Mouse (Mus musculus) limb, embryonic 15.5 days (tissue): Measurements from ENCODE around the gene Scnm1. TPM values are rescaled to one million over a fixed set of nuclear protein-coding genes. Genes with fewer than 3 reads are reported as not detected.
"Not testable (repeated sequence)": the region's sequence is repeated elsewhere in the genome, so short reads cannot be mapped to it uniquely, and the experiment has no call there.

Experiments
- ATAC-seq: fragments of 200-750 bp; cut with Nextera tagmentation; 2 replicates; pipeline ENCODE4 v1.8.0; 2017; ENCODE audit warnings: low read depth, moderate TSS enrichment; ENCODE audit not compliant: insufficient number of reproducible peaks, low FRiP score, low TSS enrichment
- H3K27ac ChIP-seq: fragments of 300-500 bp; sonication (generic); 2 replicates; pipeline ENCODE4 v1.5.1; 2015; ENCODE audit warnings: moderate library complexity, mild to moderate bottlenecking, inconsistent platforms
- H3K27me3 ChIP-seq: fragments of 300-500 bp; sonication (generic); 2 replicates; pipeline ENCODE4 v1.6.1; 2015; ENCODE audit warnings: inconsistent platforms
- H3K36me3 ChIP-seq: fragments of 300-500 bp; sonication (generic); 2 replicates; pipeline ENCODE4 v1.6.1; 2015; ENCODE audit warnings: inconsistent platforms
- H3K4me1 ChIP-seq: fragments of 300-500 bp; sonication (generic); 2 replicates; pipeline ENCODE4 v1.6.1; 2015; ENCODE audit warnings: inconsistent platforms
- H3K4me2 ChIP-seq: fragments of 300-500 bp; sonication (generic); 2 replicates; pipeline ENCODE4 v1.6.1; 2015; ENCODE audit warnings: mild to moderate bottlenecking, inconsistent platforms
- H3K4me3 ChIP-seq: fragments of 300-500 bp; sonication (generic); 2 replicates; pipeline ENCODE4 v1.5.1; 2015; ENCODE audit warnings: mild to moderate bottlenecking, inconsistent platforms
- H3K9ac ChIP-seq: fragments of 300-500 bp; sonication (generic); 2 replicates; pipeline ENCODE4 v1.6.1; 2015; ENCODE audit warnings: inconsistent platforms
- H3K9me3 ChIP-seq: fragments of 300-500 bp; sonication (generic); 2 replicates; pipeline ENCODE4 v1.6.1; 2016; ENCODE audit warnings: inconsistent platforms
- WGBS: fragments of 180-500 bp; shearing (Covaris S2); methylation state at CpG from one replicate; pipeline ENCODE4 v1.1.7; 2015; 5-methylcytosine and 5-hydroxymethylcytosine counted together
- polyA plus RNA-seq: library from polyadenylated mRNA; unstranded; fragments of >200 nt; fragmentation: Nextera tagmentation; extraction: Ambion mirVana; gene quantifications from 2 replicates; pipeline ENCODE4 v1.2.1, GENCODE M21; 2015

Gene Scnm1
- polyA plus RNA-seq, 1 experiment from 2014 or later = 61.2 TPM

DNA sequence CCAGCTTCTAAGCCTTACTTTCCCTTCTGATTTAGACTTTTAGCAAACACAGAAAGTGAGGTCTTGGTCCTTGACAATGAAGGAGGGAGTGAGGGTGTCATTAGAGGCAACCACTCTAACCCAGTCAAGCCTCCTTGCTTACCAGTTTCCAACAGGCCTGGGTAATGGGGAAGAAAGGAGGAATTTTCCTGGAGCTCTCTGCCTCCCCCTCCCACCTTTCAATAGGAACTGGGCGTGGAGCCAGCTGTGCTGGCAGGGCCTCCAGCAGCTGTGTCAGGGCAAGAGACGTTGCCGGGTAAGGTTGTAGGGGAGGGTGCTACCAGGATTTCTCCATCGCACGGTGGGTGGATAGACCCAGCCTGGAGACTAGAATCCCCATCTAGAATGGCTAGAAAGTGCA lies 8.8 kb downstream of the Scnm1 start:
- Histone ChIP-seq H3K27me3 (no peaks in the 10 kb centered on the region), H3K4me1 (peaks cover 21% of the 10 kb centered on the region), H3K9me3 (no peaks in the 10 kb centered on the region), H3K36me3 (peaks cover 41% of the 10 kb centered on the region), H3K4me3 (no peak overlapping the region), H3K9ac (no peak overlapping the region), H3K4me2 (peak overlapping the region; percentile 5; the same call in 1 of the 2 replicates), H3K27ac (peak overlapping the region; percentile 67; the same call in 1 of the 2 replicates)
- ATAC-seq = no peak
- WGBS = 8% methylated on average over 5 of the region's 5 CpGs

GRCm38 (mm10) chr3:95124246-95124645 lies 9.6 kb downstream of the Scnm1 start, which contains the start of gene Tmod4:
Tmod4 (plus strand) TSS chr3:95124476.
- H3K9ac ChIP-seq = no peak within 1 kb of the TSS
- no peaks in the 10 kb centered on the region for H3K9me3 ChIP-seq
- no peaks in the 10 kb centered on the region for H3K27me3 ChIP-seq
- 0 out of 2 replicates have a peak, but pooled peaks have one; percentile 30 for ATAC-seq
- peaks cover 19% of the 10 kb centered on the region for H3K4me1 ChIP-seq
- peak within 1 kb of the TSS; percentile 67; the same call in 1 of the 2 replicates for H3K27ac ChIP-seq
- peak within 1 kb of the TSS; percentile 5; the same call in 1 of the 2 replicates for H3K4me2 ChIP-seq
- H3K36me3 ChIP-seq = peaks cover 43% of the 10 kb centered on the region
- H3K4me3 ChIP-seq = no peak within 1 kb of the TSS
- 50% methylated on average over 6 of the region's 6 CpGs for WGBS

DNA sequence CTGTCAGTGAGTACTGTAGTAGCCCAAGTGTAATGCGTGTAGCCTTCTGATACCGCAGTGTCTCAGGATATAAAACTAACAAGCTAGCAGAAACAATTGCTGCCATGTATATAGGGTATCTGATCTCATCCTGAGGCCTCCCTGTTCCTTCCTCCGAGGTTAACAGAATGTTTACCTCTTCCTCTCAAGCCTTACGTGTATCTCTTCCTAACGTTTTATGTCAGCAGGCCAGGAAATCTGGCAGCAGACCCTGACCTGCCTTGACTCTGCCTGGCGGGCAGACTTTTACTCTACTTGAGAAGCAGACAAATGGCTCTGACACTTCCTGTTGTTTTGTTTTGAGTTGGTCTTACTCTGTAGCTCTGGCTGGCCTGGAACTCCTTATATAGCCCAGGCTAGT lies 12.2 kb downstream of the Scnm1 start:
- Histone ChIP-seq H3K27ac (no peak overlapping the region), H3K9me3 (no peaks in the 10 kb centered on the region), H3K4me2 (no peak overlapping the region), H3K4me1 (peaks cover 17% of the 10 kb centered on the region), H3K9ac (no peak overlapping the region), H3K4me3 (no peak overlapping the region), H3K27me3 (no peaks in the 10 kb centered on the region), H3K36me3 (peaks cover 62% of the 10 kb centered on the region)
- ATAC-seq = no peak
- 75% methylated on average over 6 of the region's 6 CpGs for WGBS

DNA sequence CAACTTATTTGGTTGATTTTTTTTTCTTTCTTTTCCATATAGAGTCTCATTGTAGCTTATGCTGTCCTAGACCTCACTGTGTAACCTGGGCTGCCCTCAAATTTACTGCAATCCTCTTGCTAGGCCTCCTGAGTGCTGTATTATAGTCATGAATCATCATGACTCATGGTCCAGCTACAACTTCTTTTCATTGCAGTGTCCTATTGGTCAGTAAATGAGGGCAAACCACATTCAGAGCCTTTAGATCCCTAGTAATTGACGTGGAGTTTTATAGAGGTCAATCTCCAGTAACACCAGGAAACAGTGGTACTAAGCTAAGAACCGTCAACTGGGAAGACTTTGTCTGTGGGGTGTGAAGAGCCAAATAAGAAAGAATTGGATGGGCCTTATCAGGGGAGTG lies 16.1 kb downstream of the Scnm1 start:
- no peaks in the 10 kb centered on the region for H3K27me3 ChIP-seq
- H3K4me1 ChIP-seq = no peaks in the 10 kb centered on the region
- no peak for ATAC-seq
- peaks cover 80% of the 10 kb centered on the region for H3K36me3 ChIP-seq
- H3K4me3 ChIP-seq = no peak overlapping the region
- no peak overlapping the region for H3K27ac ChIP-seq
- H3K9ac ChIP-seq = no peak overlapping the region
- H3K9me3 ChIP-seq = no peaks in the 10 kb centered on the region
- 81% methylated on average over 2 of the region's 2 CpGs for WGBS
- H3K4me2 ChIP-seq = no peak overlapping the region

GRCm38 (mm10) chr3:95112760-95113159 lies 21.1 kb downstream of the Scnm1 start:
- H3K9me3 ChIP-seq = no peaks in the 10 kb centered on the region
- H3K4me3 ChIP-seq = no peak overlapping the region
- no peak overlapping the region for H3K27ac ChIP-seq
- peaks cover 8% of the 10 kb centered on the region for H3K4me1 ChIP-seq
- no peaks in the 10 kb centered on the region for H3K27me3 ChIP-seq
- H3K36me3 ChIP-seq = peaks cover 33% of the 10 kb centered on the region
- ATAC-seq = no peak
- 93% methylated on average over 1 of the region's 1 CpGs for WGBS
- 0 out of 2 replicates have a peak overlapping the region, but pooled peaks have one; percentile 5 for H3K4me2 ChIP-seq
- no peak overlapping the region for H3K9ac ChIP-seq

DNA sequence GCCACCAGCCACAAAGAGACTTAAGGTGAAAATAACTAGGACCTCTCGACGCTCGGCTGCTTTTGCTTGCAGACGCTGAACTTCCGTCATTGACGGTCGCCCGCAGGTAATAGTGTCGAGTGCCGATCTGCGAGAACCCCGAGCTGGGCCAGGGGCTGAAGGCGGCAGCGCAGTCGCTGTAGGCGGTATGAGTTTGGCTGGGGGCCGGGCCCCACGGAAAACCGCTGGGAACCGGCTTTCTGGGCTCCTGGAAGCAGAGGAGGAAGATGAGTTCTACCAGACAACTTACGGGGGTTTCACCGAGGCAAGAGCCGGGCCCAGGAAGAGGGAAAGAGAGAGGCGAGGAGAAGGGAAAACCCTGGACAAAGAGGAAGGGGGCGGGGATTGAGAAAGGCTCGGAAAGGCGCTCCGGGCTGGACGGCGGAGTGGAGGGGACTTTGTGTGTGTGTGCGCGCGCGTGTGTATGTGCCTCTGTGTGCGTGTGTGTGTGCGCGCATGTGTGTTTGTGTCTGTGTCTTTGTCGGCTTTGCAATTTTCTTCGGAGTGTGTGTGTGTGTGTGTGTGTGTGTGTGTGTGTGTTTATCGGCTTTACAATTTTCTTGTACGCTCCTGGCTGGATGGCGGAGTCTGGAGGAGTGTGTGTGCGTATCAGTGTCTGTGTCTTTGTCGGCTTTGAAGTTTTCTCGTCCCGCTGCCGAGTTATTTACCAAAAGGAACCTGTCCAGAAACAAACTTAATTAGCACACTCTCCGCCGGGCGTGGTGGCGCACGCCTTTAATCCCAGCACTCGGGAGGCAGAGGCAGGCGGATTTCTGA lies 22.7 kb downstream of the Scnm1 start, which contains the start of gene Vps72:
Gene Vps72, plus strand, starts transcription at position 112 of the 816 bp plus-strand sequence.
- Histone ChIP-seq H3K4me2 (peak within 1 kb of the TSS; percentile 53), H3K4me1 (peaks cover 8% of the 10 kb centered on the region), H3K9ac (peak within 1 kb of the TSS; percentile 71), H3K27ac (peak within 1 kb of the TSS; percentile 98), H3K9me3 (no peaks in the 10 kb centered on the region), H3K4me3 (peak within 1 kb of the TSS; percentile 78), H3K36me3 (peaks cover 20% of the 10 kb centered on the region), H3K27me3 (no peaks in the 10 kb centered on the region)
- ATAC-seq = peak; percentile 72
- WGBS = under 1% methylated on average over 53 of the region's 54 CpGs

- no peak for ATAC-seq
- H3K36me3 ChIP-seq = peaks cover 3% of the 10 kb centered on the region; the same call in 1 of the 2 replicates
- H3K27me3 ChIP-seq = no peaks in the 10 kb centered on the region
- no peaks in the 10 kb centered on the region for H3K9me3 ChIP-seq
- H3K9ac ChIP-seq = no peak overlapping the region
- H3K4me3 ChIP-seq = no peak overlapping the region
- peaks cover 14% of the 10 kb centered on the region for H3K4me1 ChIP-seq
- H3K27ac ChIP-seq = no peak overlapping the region
- no peak overlapping the region for H3K4me2 ChIP-seq
- 73% methylated on average over 2 of the region's 2 CpGs for WGBS
Observed at GRCm38 (mm10) chr3:95107898-95108297, 25.9 kb downstream of the Scnm1 start.

- H3K4me3 ChIP-seq = peak overlapping the region; percentile 93
- not testable (repeated sequence) for H3K27me3 ChIP-seq, ATAC-seq, H3K9ac ChIP-seq, H3K36me3 ChIP-seq, H3K27ac ChIP-seq, H3K9me3 ChIP-seq
- peak overlapping the region; percentile 56 for H3K4me2 ChIP-seq
- peaks cover 10% of the 10 kb centered on the region for H3K4me1 ChIP-seq
Observed at GRCm38 (mm10) chr3:95107308-95107707, 26.5 kb downstream of the Scnm1 start.

DNA sequence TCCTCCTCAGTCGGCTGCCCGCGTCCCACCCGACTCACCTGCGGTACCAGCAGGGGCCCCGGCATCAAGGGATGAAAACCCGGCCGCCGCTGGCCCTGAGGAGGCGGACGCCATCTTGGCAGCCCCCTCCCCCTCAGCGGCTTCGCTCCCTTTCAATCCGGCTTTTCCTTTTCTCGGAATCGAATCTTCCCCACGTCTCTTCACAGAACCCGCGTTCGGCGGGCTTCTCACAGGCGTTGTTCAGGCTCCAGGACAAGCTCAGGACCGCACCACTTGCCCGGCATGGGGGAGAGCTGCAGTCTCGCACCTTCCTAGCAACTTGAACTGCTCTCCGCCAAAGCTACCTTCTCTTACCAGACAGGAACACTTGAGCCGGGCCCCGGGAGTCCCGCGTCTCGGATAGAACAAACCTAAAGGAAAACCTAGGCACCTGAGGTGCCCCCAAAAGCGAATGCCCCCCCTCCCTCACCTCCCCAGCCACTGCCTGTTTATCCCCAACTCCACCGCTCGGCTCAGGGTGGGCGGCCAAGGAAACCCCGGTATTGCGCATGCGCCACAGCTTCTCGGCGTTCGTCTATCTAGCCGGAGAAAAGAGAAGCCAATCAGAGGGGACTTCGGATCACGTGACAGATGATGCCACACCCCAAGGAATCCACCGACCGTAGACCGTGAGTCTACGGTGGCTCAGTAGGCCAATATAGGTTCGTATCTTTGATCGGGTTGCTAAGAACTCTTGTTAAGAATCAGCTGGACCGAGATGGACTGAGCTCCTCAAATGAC lies 27.3 kb downstream of the Scnm1 start, which contains the start of gene Pip5k1a:
Gene Pip5k1a, minus strand, starts transcription at position 593 of the 780 bp plus-strand sequence.
- Histone ChIP-seq H3K9ac (peak within 1 kb of the TSS; percentile 87), H3K4me3 (peak within 1 kb of the TSS; percentile 93), H3K9me3 (no peaks in the 10 kb centered on the region), H3K27ac (peak within 1 kb of the TSS; percentile 87), H3K27me3 (no peaks in the 10 kb centered on the region), H3K4me2 (peak within 1 kb of the TSS; percentile 60), H3K36me3 (peaks cover 4% of the 10 kb centered on the region; the same call in 1 of the 2 replicates), H3K4me1 (peaks cover 7% of the 10 kb centered on the region)
- under 1% methylated on average over 51 of the region's 51 CpGs for WGBS
- peak; percentile 90 for ATAC-seq

DNA sequence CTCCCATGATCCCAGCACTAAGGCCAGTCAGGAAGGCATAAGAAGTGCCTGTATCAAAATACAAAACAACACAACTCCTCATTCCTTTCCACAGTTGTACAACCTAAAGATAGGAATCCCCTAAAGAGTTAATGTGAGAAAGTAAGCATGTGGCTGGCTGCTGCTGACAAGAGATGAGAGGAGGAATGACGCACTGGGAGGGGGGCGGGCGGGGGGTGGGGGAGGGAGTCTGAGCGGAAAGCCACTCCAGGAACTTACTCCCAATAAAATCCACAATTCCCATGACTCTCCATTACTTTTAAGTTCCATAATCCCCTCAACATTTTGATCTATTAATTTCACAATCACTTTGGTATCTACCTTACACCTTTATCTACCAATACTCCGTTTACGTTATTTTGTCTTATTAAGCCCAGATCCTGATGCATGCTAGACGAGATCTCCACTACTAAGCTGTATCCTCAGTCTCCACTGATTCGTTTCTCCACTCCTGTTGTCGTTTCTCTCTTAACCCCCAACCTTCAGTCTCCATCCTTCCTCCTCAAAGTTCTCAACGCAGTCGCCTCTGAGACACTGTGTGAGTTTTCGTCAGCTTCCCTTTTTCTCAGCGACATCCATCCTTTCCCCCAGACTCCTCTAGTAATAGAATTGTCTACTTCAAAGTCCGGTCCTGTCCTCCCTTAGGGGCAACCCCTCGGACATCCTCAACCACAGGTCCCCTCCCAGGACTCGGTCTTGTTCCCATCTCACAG lies 28.0 kb downstream of the Scnm1 start:
- under 1% methylated on average over 16 of the region's 16 CpGs for WGBS
- Histone ChIP-seq H3K27ac (peak overlapping the region; percentile 87), H3K36me3 (peaks cover 10% of the 10 kb centered on the region; the same call in 1 of the 2 replicates), H3K4me2 (peak overlapping the region; percentile 60), H3K27me3 (no peaks in the 10 kb centered on the region), H3K9me3 (no peaks in the 10 kb centered on the region), H3K9ac (peak overlapping the region; percentile 87), H3K4me3 (peak overlapping the region; percentile 93), H3K4me1 (peaks cover 7% of the 10 kb centered on the region)
- ATAC-seq = no peak

- Histone ChIP-seq H3K27me3 (no peaks in the 10 kb centered on the region), H3K9me3 (no peaks in the 10 kb centered on the region), H3K27ac (no peak overlapping the region), H3K36me3 (peaks cover 10% of the 10 kb centered on the region; the same call in 1 of the 2 replicates), H3K4me2 (peak overlapping the region; percentile 60), H3K4me1 (peaks cover 7% of the 10 kb centered on the region), H3K9ac (0 out of 2 replicates have a peak overlapping the region, but pooled peaks have one; percentile 87), H3K4me3 (peak overlapping the region; percentile 93)
- no peak for ATAC-seq
- 55% methylated on average over 4 of the region's 4 CpGs for WGBS
Observed at GRCm38 (mm10) chr3:95105121-95105520, 28.7 kb downstream of the Scnm1 start.
